Mouse (Mus musculus) midbrain, postnatal 0 days (tissue): ENCODE measurements around the gene Mctp1. TPM values are rescaled to one million over a fixed set of nuclear protein-coding genes. Genes with fewer than 3 reads are reported as not detected.
A peak's percentile ranks its signal among the peaks of the same experiment; 100 is the strongest.

Source experiments
- ATAC-seq: fragments of 200-750 bp; cut with Nextera tagmentation; 2 replicates; pipeline ENCODE4 v1.8.0; 2017; ENCODE audit warnings: moderate number of reproducible peaks, mild to moderate bottlenecking, moderate TSS enrichment, moderate library complexity; ENCODE audit not compliant: low FRiP score
- DNase-seq: peaks from one replicate; pipeline ENCODE4 v3.0.0-alpha.2; 2015; ENCODE audit warnings: low spot score
- H3K27ac ChIP-seq: fragments of 300-500 bp; sonication (generic); 2 replicates; pipeline ENCODE4 v1.5.1; 2014; ENCODE audit warnings: low read depth, mild to moderate bottlenecking, low read length, mixed read lengths
- H3K27me3 ChIP-seq: fragments of 300-500 bp; sonication (generic); 2 replicates; pipeline ENCODE4 v1.6.1; 2014; ENCODE audit warnings: low read length, control low read depth, mixed read lengths; ENCODE audit not compliant: insufficient read depth
- H3K36me3 ChIP-seq: fragments of 300-500 bp; sonication (generic); 2 replicates; pipeline ENCODE4 v1.6.1; 2014; ENCODE audit warnings: low read length, control low read depth, mixed read lengths; ENCODE audit not compliant: insufficient read depth
- H3K4me1 ChIP-seq: fragments of 300-500 bp; sonication (generic); 2 replicates; pipeline ENCODE4 v1.6.1; 2014; ENCODE audit warnings: mild to moderate bottlenecking, control low read depth, antibody characterized with exemption, low read length, mixed read lengths; ENCODE audit not compliant: insufficient read depth
- H3K4me2 ChIP-seq: fragments of 300-500 bp; sonication (generic); 2 replicates; pipeline ENCODE4 v1.6.1; 2014; ENCODE audit warnings: low read depth, mild to moderate bottlenecking, low read length, mixed read lengths; ENCODE audit not compliant: poor library complexity, severe bottlenecking
- H3K4me3 ChIP-seq: fragments of 300-500 bp; sonication (generic); 2 replicates; pipeline ENCODE4 v1.5.1; 2014; ENCODE audit warnings: low read depth, mild to moderate bottlenecking, low read length, moderate library complexity
- H3K9ac ChIP-seq: fragments of 300-500 bp; sonication (generic); replicated peaks from 2 replicates; pipeline ENCODE4 v1.6.1; 2014; ENCODE audit warnings: mild to moderate bottlenecking, low read length, moderate library complexity, mixed read lengths; ENCODE audit not compliant: poor library complexity, severe bottlenecking
- H3K9me3 ChIP-seq: fragments of 300-500 bp; sonication (generic); 2 replicates; pipeline ENCODE4 v1.6.1; 2016; ENCODE audit warnings: low read length, control low read depth
- CTCF ChIP-seq: IDR thresholded peaks from 2 replicates; pipeline ENCODE4 v1.5.1; 2016; ENCODE audit warnings: antibody characterized with exemption, mild to moderate bottlenecking
- WGBS: fragments of 180-500 bp; shearing (Covaris S2); extraction: QIAGEN DNeasy Blood & Tissue Kit; methylation state at CpG from one replicate; pipeline ENCODE4 v1.1.7; 2014; 5-methylcytosine and 5-hydroxymethylcytosine counted together
- polyA plus RNA-seq: library from polyadenylated mRNA; unstranded; fragments of >200 nt; fragmentation: Nextera tagmentation; extraction: Ambion mirVana; gene quantifications from 2 replicates; pipeline ENCODE4 v1.2.1, GENCODE M21; 2015
- total RNA-seq: library from RNA; depleted of rRNA; stranded (reverse); fragments of >200 nt; gene quantifications from 2 replicates; pipeline ENCODE4 v1.2.3, GENCODE M21; 2014

Gene Mctp1
- total and polyA plus RNA-seq, 2 experiments from 2014 or later, result 3.9 to 7.0 TPM

DNA sequence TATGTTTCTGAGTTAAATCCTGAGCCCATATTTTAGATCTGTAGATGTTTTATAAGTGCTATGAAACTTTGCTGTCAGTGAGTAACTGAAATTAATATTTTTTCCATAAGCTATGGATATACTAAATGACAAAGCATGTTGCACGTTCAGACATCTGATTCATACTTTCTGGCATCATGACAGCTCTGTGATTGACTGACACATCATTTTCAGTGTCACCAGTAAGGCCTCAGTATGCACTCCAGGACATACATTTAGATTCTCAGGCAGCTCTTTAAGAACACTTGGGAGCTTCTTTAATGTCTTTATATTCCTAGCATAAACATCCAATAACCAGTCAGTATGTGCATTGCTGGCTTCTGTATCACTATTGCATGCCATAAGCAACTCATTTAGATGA is 659.0 kb downstream of the Mctp1 start:
- Histone ChIP-seq H3K4me2 (no peak overlapping the region), H3K27me3 (no peaks in the 10 kb centered on the region), H3K4me3 (no peak overlapping the region), H3K36me3 (no peaks in the 10 kb centered on the region), H3K9me3 (no peaks in the 10 kb centered on the region), H3K9ac (no peak overlapping the region), H3K4me1 (no peaks in the 10 kb centered on the region), H3K27ac (no peak overlapping the region)
- ATAC-seq (no peak), DNase-seq (no peak)
- no peak for TF ChIP-seq CTCF
- 77% methylated on average over 1 of the region's 1 CpGs for WGBS

DNA sequence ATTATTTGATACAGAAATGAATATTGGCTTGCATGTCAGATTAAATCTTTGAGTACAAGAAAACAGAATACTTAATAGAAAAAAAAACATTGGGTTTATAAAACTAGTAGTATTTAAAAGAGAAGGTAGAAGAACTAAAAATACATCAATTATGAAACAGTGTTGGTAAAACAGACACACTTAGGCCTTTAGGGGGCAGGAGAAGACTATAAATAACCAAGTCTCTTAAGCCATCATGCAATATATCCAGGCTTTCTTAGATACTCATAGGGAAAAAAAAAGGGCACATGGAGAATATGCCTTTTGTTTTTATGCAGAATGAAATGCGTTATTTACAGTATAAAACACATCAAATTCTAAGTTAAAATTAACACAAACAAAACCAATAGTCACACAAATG is 661.0 kb downstream of the Mctp1 start:
- TF ChIP-seq CTCF, result peak; percentile 73
- no peaks in the 10 kb centered on the region for H3K4me1 ChIP-seq
- H3K9ac ChIP-seq, result no peak overlapping the region
- no peaks in the 10 kb centered on the region for H3K27me3 ChIP-seq
- DNase-seq (peak; percentile 79), ATAC-seq (peak; percentile 65; the same call in 1 of the 2 replicates)
- no peaks in the 10 kb centered on the region for H3K36me3 ChIP-seq
- H3K4me3 ChIP-seq, result no peak overlapping the region
- 65% methylated on average over 1 of the region's 1 CpGs for WGBS
- H3K9me3 ChIP-seq, result no peaks in the 10 kb centered on the region
- H3K4me2 ChIP-seq, result no peak overlapping the region
- no peak overlapping the region for H3K27ac ChIP-seq

DNA sequence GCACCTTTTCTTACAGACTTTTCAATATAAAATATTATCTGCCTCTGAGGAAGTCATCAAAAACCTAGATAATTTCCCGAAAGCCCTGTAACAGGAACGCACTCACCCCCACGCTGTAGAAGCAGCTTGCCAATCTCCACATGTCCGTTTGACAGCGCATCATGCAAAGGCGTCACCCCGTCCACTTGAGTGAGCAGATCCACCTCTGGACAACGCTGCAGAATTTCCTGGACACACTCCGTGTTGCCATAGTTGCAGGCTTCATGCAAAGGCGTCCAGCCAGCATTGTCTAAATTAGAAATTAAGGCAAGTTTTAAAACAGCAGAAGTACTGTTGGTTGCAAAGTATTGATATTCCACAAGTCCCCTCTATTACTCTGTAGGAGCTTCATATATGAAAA is 662.1 kb downstream of the Mctp1 start:
- Histone ChIP-seq H3K27ac (no peak overlapping the region), H3K27me3 (no peaks in the 10 kb centered on the region), H3K4me1 (no peaks in the 10 kb centered on the region), H3K9ac (no peak overlapping the region), H3K9me3 (no peaks in the 10 kb centered on the region), H3K4me3 (no peak overlapping the region), H3K4me2 (peak overlapping the region; percentile 19; the same call in 1 of the 2 replicates), H3K36me3 (no peaks in the 10 kb centered on the region)
- DNase-seq (peak; percentile 57), ATAC-seq (peak; percentile 52; the same call in 1 of the 2 replicates)
- no peak for TF ChIP-seq CTCF
- 53% methylated on average over 10 of the region's 10 CpGs for WGBS

DNA sequence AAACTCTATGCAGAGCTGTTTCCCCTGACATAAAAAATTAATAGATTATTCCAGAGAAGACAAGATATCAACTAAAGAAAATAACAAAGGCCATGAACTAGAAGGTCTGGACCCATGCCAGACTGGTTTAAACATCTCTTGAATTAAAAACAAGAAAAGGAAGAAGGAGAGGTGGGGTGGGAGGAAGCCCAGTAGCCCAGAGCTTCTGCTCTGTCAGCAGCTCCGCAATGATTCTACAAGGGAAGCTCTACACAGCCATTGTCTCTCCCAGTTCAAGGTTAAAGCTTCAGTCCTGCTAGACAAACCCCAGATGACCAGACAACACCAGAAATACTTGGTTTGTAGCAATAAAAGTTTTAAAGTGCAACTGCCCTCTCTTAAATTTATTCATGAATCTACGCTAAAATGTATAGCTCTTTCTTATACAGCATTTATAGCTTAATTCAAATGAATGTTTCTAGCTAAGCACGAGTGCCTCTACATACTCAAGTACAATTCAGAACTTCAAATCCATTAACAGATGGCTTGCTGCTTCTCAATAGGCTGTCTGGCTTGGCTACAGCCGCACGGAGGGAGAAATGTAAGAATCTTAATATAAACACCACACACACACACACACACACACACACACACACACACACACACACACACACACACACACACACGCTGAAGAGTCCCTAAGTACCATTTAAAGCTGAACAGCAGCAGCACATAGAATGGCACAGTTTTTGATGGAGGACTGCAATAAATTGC is 663.0 kb downstream of the Mctp1 start:
- 56% methylated on average over 6 of the region's 6 CpGs for whole genome bisulfite sequencing

DNA sequence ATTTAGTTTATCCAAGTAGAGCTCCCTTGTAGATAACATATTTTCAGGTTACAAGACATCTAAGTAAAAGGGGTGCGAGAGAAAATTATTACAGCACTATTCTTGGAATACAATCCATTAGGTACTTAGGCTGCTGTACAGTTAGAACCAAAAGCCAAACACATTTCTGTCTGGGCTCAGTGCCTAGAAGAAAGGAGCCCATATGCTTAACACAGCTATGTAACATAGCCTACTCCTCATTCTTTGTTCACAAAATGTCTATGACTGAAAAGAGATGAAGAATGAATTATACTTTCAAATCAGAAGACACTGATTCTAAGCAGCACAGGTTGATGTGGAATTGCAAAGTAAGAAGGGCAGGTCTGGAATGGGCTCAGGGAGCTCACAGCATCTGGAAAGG is 664.1 kb downstream of the Mctp1 start:
- TF ChIP-seq CTCF, result no peak
- peak; percentile 30 for DNase-seq
- no peak overlapping the region for H3K9ac ChIP-seq
- no peak overlapping the region for H3K4me2 ChIP-seq
- H3K4me1 ChIP-seq, result no peaks in the 10 kb centered on the region
- H3K27ac ChIP-seq, result no peak overlapping the region
- H3K9me3 ChIP-seq, result no peaks in the 10 kb centered on the region
- 68% methylated on average over 1 of the region's 1 CpGs for WGBS
- ATAC-seq, result no peak
- no peaks in the 10 kb centered on the region for H3K36me3 ChIP-seq
- no peaks in the 10 kb centered on the region for H3K27me3 ChIP-seq
- H3K4me3 ChIP-seq, result no peak overlapping the region

More for the DNA sequence above, 663.0 kb downstream of the Mctp1 start:
- Histone ChIP-seq H3K9ac (no peak overlapping the region), H3K36me3 (no peaks in the 10 kb centered on the region), H3K4me1 (no peaks in the 10 kb centered on the region), H3K27ac (no peak overlapping the region), H3K4me3 (no peak overlapping the region), H3K9me3 (no peaks in the 10 kb centered on the region), H3K4me2 (no peak overlapping the region), H3K27me3 (no peaks in the 10 kb centered on the region)
- no peak for TF ChIP-seq CTCF
- no peak for ATAC-seq
- peak; percentile 58 for DNase-seq

DNA sequence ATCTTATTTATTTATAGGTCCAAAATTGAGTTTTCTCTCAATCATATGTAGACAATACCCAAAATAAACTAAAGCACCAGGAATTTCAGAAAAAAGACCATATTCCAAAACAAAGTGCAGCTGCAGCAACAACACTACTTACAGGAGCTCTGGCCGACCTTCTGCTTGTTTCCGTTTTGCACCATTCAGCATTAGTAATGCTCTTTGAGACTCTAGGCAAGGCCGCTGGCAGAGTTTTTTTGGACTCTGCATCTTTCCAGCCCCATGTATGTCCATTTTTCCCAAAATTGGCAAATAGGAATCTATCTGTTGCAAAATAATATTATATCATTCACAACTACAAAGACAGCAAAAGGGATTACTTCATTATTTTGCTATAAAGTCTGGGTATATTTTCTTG is 665.4 kb downstream of the Mctp1 start:
- no peak overlapping the region for H3K9ac ChIP-seq
- DNase-seq (no peak), ATAC-seq (no peak)
- WGBS, result 73% methylated on average over 3 of the region's 3 CpGs
- H3K36me3 ChIP-seq, result no peaks in the 10 kb centered on the region
- no peak overlapping the region for H3K4me2 ChIP-seq
- H3K27me3 ChIP-seq, result no peaks in the 10 kb centered on the region
- H3K9me3 ChIP-seq, result no peaks in the 10 kb centered on the region
- H3K4me1 ChIP-seq, result no peaks in the 10 kb centered on the region
- no peak for TF ChIP-seq CTCF
- no peak overlapping the region for H3K4me3 ChIP-seq
- H3K27ac ChIP-seq, result no peak overlapping the region
